Mouse (Mus musculus) right cerebral cortex, postnatal 25 days (tissue): ENCODE data around the gene Ina.
A peak's percentile ranks its signal among the peaks of the same experiment; 100 is the strongest.

ENCODE experiments used
- DNase-seq: peaks from one replicate; pipeline ENCODE4 v3.0.0; 2022

The Ina gene

GRCm38 (mm10) chr19:47067096-47067882, 52.8 kb downstream of the Ina start, which contains the start of gene Taf5:
Taf5 (plus strand) TSS chr19:47067746.
- peak; percentile 98 for DNase-seq

GRCm38 (mm10) chr19:47067924-47068611, 53.6 kb downstream of the Ina start:
- peak; percentile 85 for DNase-seq
